8 mouse cellular contexts compared by ENCODE assay signal in genomic region chr15:83602372-83603045, GRCm38 (mm10). TPM values are rescaled to one million over a fixed set of nuclear protein-coding genes. Genes with fewer than 3 reads are reported as not detected.
DNase-seq lines count a peak whose midpoint lies in the region; ATAC-seq and TF ChIP-seq lines count a peak whose summit lies in the region.

No protein-coding gene starts in this region.

- no peak overlapping the region for H3K9ac ChIP-seq in forebrain, embryonic 12.5 days
- H3K9ac ChIP-seq in forebrain, embryonic 15.5 days (replicated peaks): no peak overlapping the region
- no peak overlapping the region for H3K9ac ChIP-seq in hindbrain, embryonic 12.5 days

- H3K4me2 ChIP-seq in forebrain, embryonic 12.5 days: no peak overlapping the region
- H3K4me2 ChIP-seq in forebrain, embryonic 15.5 days (replicated peaks): no peak overlapping the region
- no peak overlapping the region for H3K4me2 ChIP-seq in hindbrain, embryonic 12.5 days (replicated peaks)

- H3K4me3 ChIP-seq in forebrain, embryonic 12.5 days (replicated peaks): no peak overlapping the region
- no peak overlapping the region for H3K4me3 ChIP-seq in forebrain, embryonic 15.5 days
- no peak overlapping the region for H3K4me3 ChIP-seq in hindbrain, embryonic 12.5 days

- TF ChIP-seq CTCF in brain, embryonic 14.5 days (IDR thresholded peaks at IDR 0.05; ENCODE audit: borderline replicate concordance, extremely low read depth, insufficient read depth, insufficient read length): no peak

- DNase-seq in brain, embryonic 14.5 days (ENCODE audit: low read depth): peak; percentile 8
- peak; percentile 37 to 67 for DNase-seq in kidney, postnatal 25 days
- DNase-seq in spleen, adult 18-20 months: peak; percentile 59 to 60
- no peak for DNase-seq in neural tube, embryonic 10.5 days (ENCODE audit: extremely low spot score, low spot score)
- no peak for DNase-seq in urinary bladder, adult 2 months (ENCODE audit: low spot score)

- 0 out of 2 replicates have a peak overlapping the region, but pooled peaks have one; percentile 2 for H3K27ac ChIP-seq in forebrain, embryonic 12.5 days
- H3K27ac ChIP-seq in forebrain, embryonic 15.5 days (replicated peaks): no peak overlapping the region
- no peak overlapping the region for H3K27ac ChIP-seq in hindbrain, embryonic 12.5 days

- no peak for ATAC-seq in forebrain, embryonic 12.5 days (ENCODE audit: low FRiP score)
- no peak for ATAC-seq in forebrain, embryonic 15.5 days (replicated peaks)
- no peak for ATAC-seq in hindbrain, embryonic 12.5 days (ENCODE audit: low FRiP score)

- H3K4me1 ChIP-seq in forebrain, embryonic 12.5 days: no peaks in the 10 kb centered on the region
- no peaks in the 10 kb centered on the region for H3K4me1 ChIP-seq in forebrain, embryonic 15.5 days
- peaks cover 3% of the 10 kb centered on the region; the same call in 1 of the 2 replicates for H3K4me1 ChIP-seq in hindbrain, embryonic 12.5 days

- no peaks in the 10 kb centered on the region for H3K27me3 ChIP-seq in forebrain, embryonic 12.5 days
- no peaks in the 10 kb centered on the region for H3K27me3 ChIP-seq in forebrain, embryonic 15.5 days
- H3K27me3 ChIP-seq in hindbrain, embryonic 12.5 days: no peaks in the 10 kb centered on the region

- WGBS in forebrain, embryonic 12.5 days: 83% methylated on average over 13 of the region's 13 CpGs
- WGBS in forebrain, embryonic 15.5 days: 85% methylated on average over 13 of the region's 13 CpGs
- 87% methylated on average over 13 of the region's 13 CpGs for WGBS in hindbrain, embryonic 12.5 days

- no peaks in the 10 kb centered on the region for H3K9me3 ChIP-seq in forebrain, embryonic 12.5 days
- H3K9me3 ChIP-seq in forebrain, embryonic 15.5 days: no peaks in the 10 kb centered on the region
- no peaks in the 10 kb centered on the region for H3K9me3 ChIP-seq in hindbrain, embryonic 12.5 days (replicated peaks)

- peaks cover 1% of the 10 kb centered on the region; the same call in 1 of the 2 replicates for H3K36me3 ChIP-seq in forebrain, embryonic 12.5 days (replicated peaks)
- H3K36me3 ChIP-seq in forebrain, embryonic 15.5 days: no peaks in the 10 kb centered on the region
- no peaks in the 10 kb centered on the region for H3K36me3 ChIP-seq in hindbrain, embryonic 12.5 days

- no peak for TF ChIP-seq POLR2A in brain, embryonic 14.5 days (IDR thresholded peaks at IDR 0.05; ENCODE audit: borderline replicate concordance, extremely low read depth, insufficient read depth, insufficient read length, poor library complexity, severe bottlenecking)

RNA-seq across cellular contexts. Expression of gene Ttll12, which starts 7.6 kb away (rescaled TPM):
- 45.9 and 49.9 TPM in 2 replicates for polyA plus RNA-seq in forebrain, embryonic 12.5 days (2016; fragmentation: Nextera tagmentation; extraction: Ambion mirVana)
- polyA plus RNA-seq in forebrain, embryonic 15.5 days (2015; fragmentation: Nextera tagmentation; extraction: Ambion mirVana): 45.0 and 47.2 TPM in 2 replicates
- polyA plus RNA-seq in brain, embryonic 14.5 days (2012; rRNA removed): 49.8 and 56.6 TPM in 2 replicates
- 44.3 and 45.1 TPM in 2 replicates for polyA plus RNA-seq in hindbrain, embryonic 12.5 days (2016; fragmentation: Nextera tagmentation; extraction: Ambion mirVana)
- polyA plus RNA-seq in urinary bladder, adult 2 months (2012; rRNA removed): 11.2 and 11.7 TPM in 2 replicates

RNA-seq across cellular contexts. Expression of gene Mcat, which starts 38.9 kb away (rescaled TPM):
- polyA plus RNA-seq in forebrain, embryonic 12.5 days (2016; fragmentation: Nextera tagmentation; extraction: Ambion mirVana): 37.4 and 38.8 TPM in 2 replicates
- 36.0 and 38.8 TPM in 2 replicates for polyA plus RNA-seq in forebrain, embryonic 15.5 days (2015; fragmentation: Nextera tagmentation; extraction: Ambion mirVana)
- 32.8 and 38.7 TPM in 2 replicates for polyA plus RNA-seq in brain, embryonic 14.5 days (2012; rRNA removed)
- polyA plus RNA-seq in hindbrain, embryonic 12.5 days (2016; fragmentation: Nextera tagmentation; extraction: Ambion mirVana): 38.9 and 40.7 TPM in 2 replicates
- polyA plus RNA-seq in urinary bladder, adult 2 months (2012; rRNA removed): 22.5 and 23.5 TPM in 2 replicates

RNA-seq across cellular contexts. Expression of gene Tspo, which starts 39.1 kb away (rescaled TPM):
- polyA plus RNA-seq in forebrain, embryonic 12.5 days (2016; fragmentation: Nextera tagmentation; extraction: Ambion mirVana): 15.5 and 16.3 TPM in 2 replicates
- polyA plus RNA-seq in forebrain, embryonic 15.5 days (2015; fragmentation: Nextera tagmentation; extraction: Ambion mirVana): 10.5 and 11.2 TPM in 2 replicates
- polyA plus RNA-seq in brain, embryonic 14.5 days (2012; rRNA removed): 7.1 and 9.9 TPM in 2 replicates
- 19.5 and 21.9 TPM in 2 replicates for polyA plus RNA-seq in hindbrain, embryonic 12.5 days (2016; fragmentation: Nextera tagmentation; extraction: Ambion mirVana)
- 214 and 260 TPM in 2 replicates for polyA plus RNA-seq in urinary bladder, adult 2 months (2012; rRNA removed)

Comparison
In these comparisons a context has a peak if more than half of its experiments do, and no peak if none do; other contexts are left out.
1. DNase-seq: peak in brain, embryonic 14.5 days (single experiment), kidney, postnatal 25 days (2 of 2) and spleen, adult 18-20 months (2 of 2); none in neural tube, embryonic 10.5 days (single experiment) and urinary bladder, adult 2 months (single experiment).